Mouse (Mus musculus): ENCODE measurements around the gene Gm11042.

DNA sequence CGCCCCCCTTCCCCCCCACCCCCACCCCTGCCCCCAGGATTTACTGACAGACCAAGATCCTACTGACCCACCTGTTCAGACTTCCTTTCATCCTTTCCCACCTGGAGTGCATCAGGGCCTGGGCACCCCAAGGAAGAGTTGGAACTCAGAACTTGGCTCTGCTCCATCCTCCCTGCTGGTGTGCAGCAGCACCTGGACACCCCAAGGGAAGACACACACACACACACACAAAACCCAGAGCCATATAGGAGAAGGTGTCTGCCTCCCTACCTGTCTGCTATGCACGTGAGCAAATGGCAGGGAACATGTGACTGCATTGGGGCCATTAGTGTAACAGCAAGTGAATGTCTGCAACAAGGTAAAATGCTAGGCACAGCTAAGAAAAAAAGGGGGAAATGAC, 973 bp downstream of the Gm11042 start:
- TF ChIP-seq CTCF (IDR thresholded peaks at IDR 0.05; ENCODE audit: low read depth) (no peak), EP300 (IDR thresholded peaks at IDR 0.05; ENCODE audit: low read depth) (no peak)

Data from heart, postnatal 0 days (tissue).